32 mouse cellular contexts compared by ENCODE assay signal in genomic region chr3:156923159-156923558, GRCm38 (mm10).
"Had no signal": no experiment of that assay in that cellular context is flagged by ENCODE, and none has a peak within 500 bp of the region (broad histone marks: within the 10 kb centered on the region; RNA-seq: fewer than 3 reads in every experiment).

No protein-coding gene starts in this region.

- H3K4me1 ChIP-seq: limb, embryonic 10.5 days; limb, embryonic 12.5 days; limb, embryonic 15.5 days; liver, embryonic 12.5 days; liver, embryonic 13.5 days; liver, embryonic 15.5 days; lung, embryonic 15.5 days; megakaryocyte, embryonic 14.5 days; midbrain, embryonic 10.5 days; midbrain, embryonic 12.5 days; midbrain, embryonic 15.5 days; neural tube, embryonic 12.5 days had no signal

- H3K4me2 ChIP-seq: limb, embryonic 12.5 days; limb, embryonic 13.5 days; limb, embryonic 15.5 days; liver, embryonic 11.5 days; liver, embryonic 12.5 days; liver, embryonic 13.5 days; liver, embryonic 15.5 days; lung, embryonic 14.5 days; lung, embryonic 15.5 days; midbrain, embryonic 11.5 days; midbrain, embryonic 12.5 days; midbrain, embryonic 13.5 days; midbrain, embryonic 15.5 days; neural tube, embryonic 12.5 days had no signal

- DNase-seq: left cerebral cortex, postnatal 4 days; liver; liver, embryonic 13.5 days; liver, postnatal 0 days; lung, adult 18-20 months; lung, adult 2 months; lung, postnatal 10 days; lung, postnatal 14 days; lung, postnatal 36 days; lung, postnatal 4 days; midbrain, embryonic 14.5 days had no signal

- H3K36me3 ChIP-seq: limb, embryonic 10.5 days; limb, embryonic 12.5 days; limb, embryonic 13.5 days; limb, embryonic 15.5 days; liver, embryonic 12.5 days; liver, embryonic 13.5 days; liver, embryonic 15.5 days; lung, embryonic 15.5 days; midbrain, embryonic 10.5 days; midbrain, embryonic 12.5 days; midbrain, embryonic 13.5 days; midbrain, embryonic 15.5 days; neural tube, embryonic 12.5 days had no signal

- H3K9ac ChIP-seq: limb, embryonic 12.5 days; limb, embryonic 13.5 days; limb, embryonic 15.5 days; liver, embryonic 12.5 days; liver, embryonic 13.5 days; liver, embryonic 14.5 days; liver, embryonic 15.5 days; liver, postnatal 0 days; lung, embryonic 14.5 days; lung, embryonic 15.5 days; midbrain, embryonic 12.5 days; midbrain, embryonic 13.5 days; midbrain, embryonic 15.5 days; neural tube, embryonic 12.5 days had no signal

- H3K9me3 ChIP-seq: limb, embryonic 10.5 days; limb, embryonic 12.5 days; limb, embryonic 13.5 days; limb, embryonic 15.5 days; liver, embryonic 12.5 days; liver, embryonic 13.5 days; liver, embryonic 15.5 days; lung, embryonic 15.5 days; midbrain, embryonic 10.5 days; midbrain, embryonic 12.5 days; midbrain, embryonic 13.5 days; midbrain, embryonic 15.5 days; neural tube, embryonic 12.5 days had no signal

- ATAC-seq: liver, embryonic 12.5 days; liver, postnatal 0 days; lung, postnatal 0 days; midbrain, embryonic 13.5 days; midbrain, embryonic 15.5 days; midbrain, embryonic 16.5 days had no signal

- H3K27ac ChIP-seq: limb, embryonic 10.5 days; limb, embryonic 12.5 days; limb, embryonic 13.5 days; limb, embryonic 15.5 days; liver, embryonic 12.5 days; liver, embryonic 13.5 days; liver, embryonic 14.5 days; liver, embryonic 15.5 days; lung, embryonic 15.5 days; macrophage; midbrain, embryonic 10.5 days; midbrain, embryonic 12.5 days; midbrain, embryonic 13.5 days; midbrain, embryonic 15.5 days; neural tube, embryonic 12.5 days had no signal

- H3K27me3 ChIP-seq: limb, embryonic 12.5 days; limb, embryonic 13.5 days; limb, embryonic 15.5 days; liver, embryonic 12.5 days; liver, embryonic 13.5 days; liver, embryonic 15.5 days; lung, embryonic 15.5 days; megakaryocyte, embryonic 14.5 days; midbrain, embryonic 12.5 days; midbrain, embryonic 13.5 days; midbrain, embryonic 15.5 days; neural tube, embryonic 12.5 days had no signal

- H3K4me3 ChIP-seq: limb, embryonic 10.5 days; limb, embryonic 12.5 days; limb, embryonic 13.5 days; limb, embryonic 15.5 days; liver, embryonic 12.5 days; liver, embryonic 13.5 days; liver, embryonic 15.5 days; lung, embryonic 15.5 days; megakaryocyte, embryonic 14.5 days; midbrain, embryonic 10.5 days; midbrain, embryonic 12.5 days; midbrain, embryonic 13.5 days; midbrain, embryonic 15.5 days; myocyte; neural tube, embryonic 12.5 days had no signal
